Mouse (Mus musculus) thymus, postnatal 14 days (tissue): ENCODE data around the gene Chd1l.

ENCODE experiments used
- DNase-seq: peaks from one replicate; pipeline ENCODE4 v3.0.0; 2021

Chd1l gene

GRCm38 (mm10) chr3:97521946-97522731, 87.9 kb downstream of the Chd1l start:
- no peak for DNase-seq

- DNase-seq: no peak
Observed at GRCm38 (mm10) chr3:97519883-97520282, 90.1 kb downstream of the Chd1l start.

- DNase-seq: no peak
Observed at GRCm38 (mm10) chr3:97512296-97512695, 97.7 kb downstream of the Chd1l start.
